Comparison of ENCODE assay signal across 8 mouse cellular contexts in the genomic region with DNA sequence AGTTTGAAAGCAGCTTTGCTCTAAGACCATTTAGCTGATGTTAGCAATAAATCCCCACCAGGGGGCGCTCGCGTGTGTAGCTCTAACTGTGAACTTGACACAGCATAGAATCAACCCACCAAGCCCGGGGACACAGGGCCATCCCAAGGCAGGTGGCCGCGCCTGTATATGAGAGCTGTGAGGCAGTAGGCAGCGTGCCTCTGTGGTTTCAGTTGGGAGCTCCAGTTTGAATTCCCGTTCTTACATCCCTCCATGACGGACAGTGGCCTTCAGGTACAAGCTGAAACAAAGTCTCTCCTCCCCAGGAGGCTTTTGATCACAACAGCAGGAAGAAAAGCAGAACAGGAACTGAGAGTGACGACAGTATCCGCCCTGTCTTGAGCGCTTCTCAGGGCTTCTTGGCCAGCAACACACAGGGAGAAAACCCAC. TPM values are rescaled to one million over a fixed set of nuclear protein-coding genes. Genes with fewer than 3 reads are reported as not detected.
A peak's percentile ranks its signal among the peaks of the same experiment; 100 is the strongest.
DNase-seq lines count a peak whose midpoint lies in the region; ATAC-seq lines count a peak whose summit lies in the region.

No protein-coding gene starts in this region.

- ATAC-seq in common myeloid progenitor, adult 5-6 weeks (replicated peaks; ENCODE audit: low read depth, poor library complexity, severe bottlenecking) = peak; percentile 82
- peak; percentile 86 for ATAC-seq in megakaryocyte progenitor cell, adult 5-6 weeks (replicated peaks; ENCODE audit: poor library complexity)

- intact Hi-C loops in left cerebral cortex, postnatal 10 days (cut with DNase I) = loop anchor here (5.0 kb wide), 1 partner anchor 66 kb away; no protein-coding TSS in a partner anchor

- DNase-seq in WW6 (ENCODE audit: low read depth, low spot score) = peak; percentile 72
- peak; percentile 90 to 91 for DNase-seq in gastrocnemius, adult 8-10 months (ENCODE audit: low spot score in 2 of 2)
- peak; percentile 99 for DNase-seq in induced T-regulatory cell, adult 2 months (ENCODE audit: low read depth)
- peak; percentile 87 to 91 for DNase-seq in left cerebral cortex, postnatal 10 days (ENCODE audit: extremely low spot score in 1 of 2, low spot score in 2 of 2)
- peak; percentile 90 to 93 for DNase-seq in right cerebral cortex, postnatal 10 days (ENCODE audit: low spot score in 2 of 2)
- DNase-seq in urinary bladder, postnatal 14 days (ENCODE audit: low spot score) = peak; percentile 94

RNA-seq across cellular contexts. Expression of a gene that starts 9.5 kb away (rescaled TPM):
- total RNA-seq in common myeloid progenitor, adult 5-6 weeks (2017) = 7.8 and 10.5 TPM in 2 replicates
- total RNA-seq in gastrocnemius, adult 8-10 months (2022) = not detected
- total RNA-seq in left cerebral cortex, postnatal 10 days (2021) = under 1 TPM in 1 of 2 experiments, not detected in 1; 0.55 TPM
- 7.7 and 9.6 TPM in 2 replicates for total RNA-seq in megakaryocyte progenitor cell, adult 5-6 weeks (2015)
- total RNA-seq in megakaryocyte progenitor cell, adult 5-6 weeks (2017) = 2.7 TPM in 2 replicates

RNA-seq across cellular contexts. Expression of a gene that starts 17.7 kb away (rescaled TPM):
- 90.2 and 104 TPM in 2 replicates for total RNA-seq in common myeloid progenitor, adult 5-6 weeks (2017)
- total RNA-seq in gastrocnemius, adult 8-10 months (2022) = 1 to 10 TPM; 3.0 to 4.6 (median 4.0) TPM
- 10 to 100 TPM; 26.6 to 27.7 TPM for total RNA-seq in left cerebral cortex, postnatal 10 days (2021)
- total RNA-seq in megakaryocyte progenitor cell, adult 5-6 weeks (2015) = 72.0 and 74.5 TPM in 2 replicates
- 56.5 and 61.1 TPM in 2 replicates for total RNA-seq in megakaryocyte progenitor cell, adult 5-6 weeks (2017)

RNA-seq across cellular contexts. Expression of a gene that starts 20.8 kb away (rescaled TPM):
- 347 and 388 TPM in 2 replicates for total RNA-seq in common myeloid progenitor, adult 5-6 weeks (2017)
- total RNA-seq in gastrocnemius, adult 8-10 months (2022) = 10 to 100 TPM; 67.9 to 73.8 (median 69.8) TPM
- total RNA-seq in left cerebral cortex, postnatal 10 days (2021) = 100 to 1,000 TPM; 266 to 271 TPM
- 269 and 306 TPM in 2 replicates for total RNA-seq in megakaryocyte progenitor cell, adult 5-6 weeks (2015)
- 260 and 284 TPM in 2 replicates for total RNA-seq in megakaryocyte progenitor cell, adult 5-6 weeks (2017)

RNA-seq across cellular contexts. Expression of a gene that starts 41.5 kb away (rescaled TPM):
- 3.3 and 5.5 TPM in 2 replicates for total RNA-seq in common myeloid progenitor, adult 5-6 weeks (2017)
- under 1 TPM in 2 of 4 experiments, not detected in 2; 0.40 to 0.61 TPM for total RNA-seq in gastrocnemius, adult 8-10 months (2022)
- total RNA-seq in left cerebral cortex, postnatal 10 days (2021) = 1 to 10 TPM in 1 of 2 experiments, under 1 TPM in 1; 0.99 to 1.4 TPM
- total RNA-seq in megakaryocyte progenitor cell, adult 5-6 weeks (2015) = 3.9 and 5.8 TPM in 2 replicates
- total RNA-seq in megakaryocyte progenitor cell, adult 5-6 weeks (2017) = 6.7 and 8.5 TPM in 2 replicates

RNA-seq across cellular contexts. Expression of a gene that starts 51.3 kb away (rescaled TPM):
- 31.9 and 35.1 TPM in 2 replicates for total RNA-seq in common myeloid progenitor, adult 5-6 weeks (2017)
- total RNA-seq in gastrocnemius, adult 8-10 months (2022) = under 1 TPM in 2 of 4 experiments, not detected in 2; 0.19 to 0.81 TPM
- 1 to 10 TPM; 1.2 to 1.8 TPM for total RNA-seq in left cerebral cortex, postnatal 10 days (2021)
- 36.2 and 39.4 TPM in 2 replicates for total RNA-seq in megakaryocyte progenitor cell, adult 5-6 weeks (2015)
- 47.0 and 60.3 TPM in 2 replicates for total RNA-seq in megakaryocyte progenitor cell, adult 5-6 weeks (2017)

Comparison
In these comparisons a context has a peak if more than half of its experiments do, and no peak if none do; other contexts are left out.
1. Peak in every context shown above with its lines: DNase-seq and ATAC-seq.
2. RNA of a gene that starts 17.7 kb away (total RNA-seq): 90.2 to 104 TPM in common myeloid progenitor, adult 5-6 weeks, 56.5 to 74.5 TPM in megakaryocyte progenitor cell, adult 5-6 weeks and 26.6 to 27.7 TPM in left cerebral cortex, postnatal 10 days; 3.0 to 4.6 TPM in gastrocnemius, adult 8-10 months; every median in the first group is over 4 times any median in the second.